Mouse (Mus musculus): ENCODE results near the gene Cav2.

- no peak for TF ChIP-seq MAFK (IDR thresholded peaks at IDR 0.05; ENCODE audit: insufficient replicate concordance, low read length)
- TF ChIP-seq SMC3 (IDR thresholded peaks at IDR 0.05; ENCODE audit: low read depth, low read length), result no peak
- TF ChIP-seq E2F4 (IDR thresholded peaks at IDR 0.05; ENCODE audit: insufficient replicate concordance, low read depth, low read length), result no peak
- no peak for TF ChIP-seq PAX5 (IDR thresholded peaks at IDR 0.05; ENCODE audit: low read length)
- TF ChIP-seq CTCF (conservative IDR thresholded peaks at IDR 0.05 in 1 of 2, IDR thresholded peaks at IDR 0.05 in 1 of 2; ENCODE audit: low read depth in 2 of 2, low read length in 2 of 2), result no peak
- no peak for TF ChIP-seq TCF12 (IDR thresholded peaks at IDR 0.05; ENCODE audit: low read depth, low read length)
- TF ChIP-seq POLR2A (IDR thresholded peaks at IDR 0.05; ENCODE audit: low read depth, low read length), result no peak
- no peak for TF ChIP-seq NELFE (IDR thresholded peaks at IDR 0.05; ENCODE audit: low read depth, low read length)
- no peak for TF ChIP-seq CHD2 (IDR thresholded peaks at IDR 0.05; ENCODE audit: low read length)
- TF ChIP-seq ZNF384 (IDR thresholded peaks at IDR 0.05; ENCODE audit: low read depth, low read length), result no peak
Measured at GRCm38 (mm10) chr6:17251958-17252357, 29.0 kb upstream of the Cav2 start.
